Mouse (Mus musculus): Measurements from ENCODE around the gene Itgal. TPM values are rescaled to one million over a fixed set of nuclear protein-coding genes. Genes with fewer than 3 reads are reported as not detected.

The Itgal gene
- total and polyA plus RNA-seq, 3 experiments = 0.92 to 9.7 TPM; not detected in 1

DNA sequence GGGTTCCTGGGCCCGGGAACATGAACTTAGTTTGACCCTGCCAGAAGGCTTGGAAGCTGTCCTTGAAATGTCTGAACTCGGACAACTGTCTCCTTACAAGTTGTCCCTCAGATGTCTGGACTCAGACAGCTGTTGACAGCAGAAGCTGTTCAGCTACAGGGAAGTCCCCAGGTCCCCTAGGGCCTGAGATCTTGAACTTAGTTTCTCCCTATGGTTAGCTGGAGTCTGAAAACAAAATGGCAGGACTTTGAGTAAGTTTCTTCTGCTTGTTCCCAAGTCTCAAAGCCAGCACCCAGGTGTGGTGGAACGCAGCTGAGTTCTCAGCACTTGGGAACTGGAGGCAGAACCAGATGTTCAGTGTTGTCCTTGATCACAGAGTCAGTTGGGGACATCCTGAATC, 16.0 kb upstream of the Itgal start:
- no peak for TF ChIP-seq MAZ (IDR thresholded peaks at IDR 0.05; ENCODE audit: low read depth, low read length)

DNA sequence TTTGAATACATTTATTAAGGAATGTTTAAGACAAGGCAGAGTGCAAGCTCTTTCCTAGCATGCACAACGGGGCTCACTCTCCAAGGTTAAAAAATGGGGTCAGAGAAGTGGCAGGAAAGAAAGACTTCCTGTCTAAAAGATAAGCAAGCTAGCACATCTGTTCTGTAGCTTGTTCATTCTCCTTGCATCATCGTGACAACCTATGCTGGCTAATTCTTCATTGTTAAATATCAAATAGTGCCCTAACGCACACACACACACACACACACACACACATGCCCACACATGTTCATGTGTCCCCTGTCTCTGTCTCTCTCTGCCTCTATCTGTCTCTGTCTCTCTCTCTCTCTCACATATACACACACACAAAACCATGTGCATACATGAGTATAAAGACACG, 14.9 kb upstream of the Itgal start:
- H3K79me2 ChIP-seq (ENCODE audit: control insufficient read depth, insufficient read depth, low read length, poor library complexity) = no peaks in the 10 kb centered on the region
- peaks cover 0 to 24% of the 10 kb centered on the region in 2 experiments; a peak in 2 of 4 replicates for H3K36me3 ChIP-seq (ENCODE audit: control insufficient read depth in 1 of 2, insufficient read depth in 2 of 2, low read length in 2 of 2)
- H3K9me3 ChIP-seq (replicated peaks; ENCODE audit: insufficient read depth, low read length) = no peaks in the 10 kb centered on the region
- peak overlapping the region; percentile 96 for H3K27ac ChIP-seq (ENCODE audit: control insufficient read depth, low read depth, low read length)
- peak overlapping the region; percentile 38; the same call in 1 of the 2 replicates for H3K9ac ChIP-seq (ENCODE audit: control insufficient read depth, low read depth, low read length, poor library complexity, severe bottlenecking)
- DNase-seq (ENCODE audit: low read depth, low spot score) = peak; percentile 79
- peaks cover 14 to 33% of the 10 kb centered on the region in 2 experiments for H3K4me1 ChIP-seq (ENCODE audit: control insufficient read depth in 1 of 2, insufficient read depth in 2 of 2, low read length in 2 of 2)
- no peaks in the 10 kb centered on the region for H3K27me3 ChIP-seq (ENCODE audit: control insufficient read depth in 1 of 2, insufficient read depth in 2 of 2, low read length in 2 of 2)
- H3K4me3 ChIP-seq (ENCODE audit: control insufficient read depth in 1 of 2, insufficient read depth in 1 of 2, low read depth in 2 of 2, low read length in 2 of 2) = peak overlapping the region in 1 of 2 experiments; percentile 40; a peak in 2 of 4 replicates
- TF ChIP-seq RAD21 (IDR thresholded peaks at IDR 0.05; ENCODE audit: low read depth, low read length) = no peak
- no peak for TF ChIP-seq NELFE (IDR thresholded peaks at IDR 0.05; ENCODE audit: low read depth, low read length)
- no peak for TF ChIP-seq MYB (IDR thresholded peaks at IDR 0.05; ENCODE audit: low read depth, low read length)
- TF ChIP-seq MAZ (IDR thresholded peaks at IDR 0.05; ENCODE audit: low read depth, low read length) = no peak
- peak; percentile 46; the same call in 1 of the 2 replicates for TF ChIP-seq ZMIZ1 (IDR thresholded peaks at IDR 0.05; ENCODE audit: low read depth, low read length)
- no peak for TF ChIP-seq USF1 (IDR thresholded peaks at IDR 0.05; ENCODE audit: low read depth, low read length)
- no peak for TF ChIP-seq UBTF (IDR thresholded peaks at IDR 0.05; ENCODE audit: borderline replicate concordance, insufficient read depth, low read depth, low read length)
- peak; percentile 84 for TF ChIP-seq SIN3A (IDR thresholded peaks at IDR 0.05; ENCODE audit: low read length)
- TF ChIP-seq CTCF (IDR thresholded peaks at IDR 0.05 in 2 of 3, conservative IDR thresholded peaks at IDR 0.05 in 1 of 3; ENCODE audit: control insufficient read depth in 1 of 3, insufficient read depth in 1 of 3, low read depth in 2 of 3, low read length in 3 of 3, poor library complexity in 1 of 3, severe bottlenecking in 1 of 3) = no peak
- peak; percentile 57; the same call in 1 of the 2 replicates for TF ChIP-seq RCOR1 (IDR thresholded peaks at IDR 0.05; ENCODE audit: low read depth, low read length)
- no peak for TF ChIP-seq SMC3 (IDR thresholded peaks at IDR 0.05; ENCODE audit: low read depth, low read length)
- TF ChIP-seq E2F4 (IDR thresholded peaks at IDR 0.05; ENCODE audit: borderline replicate concordance, low read depth, low read length) = no peak
- TF ChIP-seq GATA1 (IDR thresholded peaks at IDR 0.05; ENCODE audit: low read depth, low read length) = peak; percentile 76
- TF ChIP-seq ZKSCAN1 (IDR thresholded peaks at IDR 0.05; ENCODE audit: low read depth, low read length) = no peak
- TF ChIP-seq MYC (IDR thresholded peaks at IDR 0.05; ENCODE audit: low read depth, low read length) = peak; percentile 79
- TF ChIP-seq TBP (IDR thresholded peaks at IDR 0.05; ENCODE audit: low read depth, low read length) = peak; percentile 43; the same call in 1 of the 2 replicates
- TF ChIP-seq POLR2AphosphoS2 (IDR thresholded peaks at IDR 0.05; ENCODE audit: low read length) = no peak
- TF ChIP-seq TAL1 (IDR thresholded peaks at IDR 0.05; ENCODE audit: low read length) = peak; percentile 74
- TF ChIP-seq MEF2A (IDR thresholded peaks at IDR 0.05; ENCODE audit: extremely low read depth, insufficient replicate concordance, low read depth, low read length, poor library complexity, severe bottlenecking) = no peak
- TF ChIP-seq ETS1 (IDR thresholded peaks at IDR 0.05; ENCODE audit: low read depth, low read length) = peak; percentile 94
- TF ChIP-seq BHLHE40 (IDR thresholded peaks at IDR 0.05; ENCODE audit: borderline replicate concordance, low read depth, low read length) = no peak
- peak; percentile 65 for TF ChIP-seq MAX (IDR thresholded peaks at IDR 0.05; ENCODE audit: low read length)
- TF ChIP-seq NRF1 (IDR thresholded peaks at IDR 0.05; ENCODE audit: insufficient read depth, low read depth, low read length, poor library complexity, severe bottlenecking) = no peak
- 0 out of 2 replicates have a peak, but pooled peaks have one; percentile 37 for TF ChIP-seq JUND (IDR thresholded peaks at IDR 0.05; ENCODE audit: low read depth, low read length)
- no peak; the same call in 1 of the 2 replicates for TF ChIP-seq KAT2A (conservative IDR thresholded peaks at IDR 0.05; ENCODE audit: low read depth, low read length)
- TF ChIP-seq MXI1 (IDR thresholded peaks at IDR 0.05; ENCODE audit: low read depth, low read length) = peak; percentile 81
- 0 out of 2 replicates have a peak, but pooled peaks have one; percentile 19 for TF ChIP-seq MAFK (IDR thresholded peaks at IDR 0.05; ENCODE audit: borderline replicate concordance, low read depth, low read length)
- TF ChIP-seq CHD1 (IDR thresholded peaks at IDR 0.05; ENCODE audit: low read depth, low read length) = 0 out of 2 replicates have a peak, but pooled peaks have one; percentile 28
- peak; percentile 48 for TF ChIP-seq HCFC1 (IDR thresholded peaks at IDR 0.05; ENCODE audit: low read depth, low read length)
- 0 out of 2 replicates have a peak, but pooled peaks have one; percentile 57 for TF ChIP-seq ELF1 (IDR thresholded peaks at IDR 0.05; ENCODE audit: low read depth, low read length)
- TF ChIP-seq POLR2AphosphoS5 (IDR thresholded peaks at IDR 0.05; ENCODE audit: borderline replicate concordance, low read depth, low read length) = no peak

More for the DNA sequence above, 16.0 kb upstream of the Itgal start:
- Histone ChIP-seq H3K27ac (ENCODE audit: control insufficient read depth, low read depth, low read length) (peak overlapping the region; percentile 15; the same call in 1 of the 2 replicates), H3K27me3 (ENCODE audit: control insufficient read depth in 1 of 2, insufficient read depth in 2 of 2, low read length in 2 of 2) (no peaks in the 10 kb centered on the region), H3K36me3 (ENCODE audit: control insufficient read depth in 1 of 2, insufficient read depth in 2 of 2, low read length in 2 of 2) (peaks cover 0 to 18% of the 10 kb centered on the region in 2 experiments; a peak in 2 of 4 replicates), H3K4me3 (ENCODE audit: control insufficient read depth in 1 of 2, insufficient read depth in 1 of 2, low read depth in 2 of 2, low read length in 2 of 2) (no peak overlapping the region), H3K79me2 (ENCODE audit: control insufficient read depth, insufficient read depth, low read length, poor library complexity) (no peaks in the 10 kb centered on the region), H3K9ac (ENCODE audit: control insufficient read depth, low read depth, low read length, poor library complexity, severe bottlenecking) (no peak overlapping the region), H3K9me3 (replicated peaks; ENCODE audit: insufficient read depth, low read length) (no peaks in the 10 kb centered on the region), H3K4me1 (ENCODE audit: control insufficient read depth in 1 of 2, insufficient read depth in 2 of 2, low read length in 2 of 2) (peaks cover 9 to 25% of the 10 kb centered on the region in 2 experiments)
- DNase-seq (ENCODE audit: low read depth, low spot score) = no peak

All from MEL (cell line).